Mouse (Mus musculus): ENCODE measurements around the gene Trpc4ap.
"Not testable (repeated sequence)": the region's sequence is repeated elsewhere in the genome, so short reads cannot be mapped to it uniquely, and the experiment has no call there.

The Trpc4ap gene

DNA sequence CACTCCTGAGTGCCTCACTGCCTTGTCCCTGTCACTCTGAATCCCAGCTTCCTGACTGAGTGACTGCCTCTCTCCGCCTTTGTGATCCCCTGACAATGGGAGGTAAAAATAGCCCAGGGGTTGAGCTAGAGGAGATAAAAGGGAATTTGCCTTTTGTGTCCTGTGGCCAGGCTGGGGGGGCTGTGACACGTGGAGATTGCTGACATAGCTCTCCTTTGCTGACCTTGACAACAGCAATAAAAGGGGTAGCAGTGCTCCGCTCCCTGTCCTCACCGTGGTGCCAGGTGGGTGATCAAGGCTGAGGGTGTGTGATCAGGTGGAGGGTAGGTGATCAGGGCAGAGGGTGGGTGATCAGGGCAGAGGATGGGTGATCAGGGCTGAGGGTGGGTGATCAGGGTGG is 81.2 kb downstream of the Trpc4ap start, which contains the start of gene Myh7b:
Myh7b (plus strand) TSS at position 235 of the 400 bp plus-strand sequence.
- DNase-seq, result no peak

DNA sequence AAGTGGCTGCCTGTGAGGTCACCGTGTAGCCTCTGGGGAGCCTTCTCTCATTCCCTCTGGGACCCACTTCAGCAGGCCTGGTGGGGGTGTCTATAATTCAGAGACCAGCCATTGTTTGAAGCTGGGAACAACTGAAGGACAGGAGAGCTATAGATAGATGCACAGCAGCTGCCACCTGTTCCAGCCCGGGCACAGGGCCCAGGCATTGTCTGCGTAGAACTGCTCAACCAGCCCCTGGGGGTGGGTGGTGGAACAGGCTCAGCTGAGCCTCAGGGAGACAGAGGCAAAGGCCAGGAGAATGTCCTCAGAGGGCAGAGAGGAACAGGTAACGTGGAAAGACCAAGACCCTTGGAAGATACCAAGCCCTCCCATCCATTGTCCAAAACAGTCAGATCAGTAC is 85.8 kb downstream of the Trpc4ap start:
- peak; percentile 79 for DNase-seq

DNA sequence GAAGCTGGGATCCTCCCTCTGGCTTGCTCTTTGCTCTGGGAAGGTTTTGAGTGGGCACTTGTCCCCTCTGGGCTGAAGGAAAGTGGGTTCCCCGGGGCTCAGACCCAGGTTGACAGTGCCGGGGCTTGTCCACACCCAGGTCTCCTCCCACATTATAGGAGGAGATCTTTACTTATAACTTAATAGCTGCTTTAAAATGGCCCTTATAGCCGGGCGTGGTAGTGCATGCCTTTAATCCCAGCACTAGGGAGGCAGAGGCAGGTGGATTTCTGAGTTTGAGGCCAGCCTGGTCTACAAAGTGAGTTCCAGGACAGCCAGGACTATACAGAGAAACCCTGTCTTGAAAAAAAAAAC is 87.0 kb downstream of the Trpc4ap start:
- DNase-seq, result not testable (repeated sequence)

DNA sequence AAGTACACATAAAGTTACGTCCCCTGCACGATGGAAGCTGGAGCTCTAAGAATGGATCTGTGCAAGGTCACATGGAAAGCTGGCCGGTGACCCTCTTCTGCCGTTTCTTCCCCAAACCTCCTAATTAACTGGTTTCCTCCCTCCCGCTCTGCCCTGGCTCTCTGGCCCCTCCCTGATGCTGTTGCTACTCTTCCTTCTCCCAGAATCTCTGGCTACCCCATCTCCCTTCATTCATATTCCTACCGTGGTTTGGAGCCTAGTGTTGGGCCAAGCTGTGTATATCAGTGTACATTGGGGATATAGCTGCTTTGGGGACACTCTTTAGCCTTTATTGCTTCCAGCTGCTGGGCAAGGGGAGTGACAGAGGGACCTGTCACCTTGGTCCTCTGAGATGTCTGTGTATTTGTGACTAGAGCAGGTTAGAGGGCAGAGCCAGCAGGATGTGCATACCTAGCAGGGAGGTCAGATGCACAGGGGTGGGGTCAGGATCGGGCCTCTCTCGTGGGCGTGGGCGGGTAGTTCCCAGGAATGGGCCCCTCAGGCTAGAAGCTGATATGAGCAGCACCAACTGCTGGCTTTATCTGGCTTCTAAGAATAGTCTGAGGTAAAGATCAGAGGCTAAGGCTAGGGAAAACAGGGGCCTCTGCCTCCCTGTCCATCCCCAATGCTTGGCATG is 87.5 kb downstream of the Trpc4ap start:
- DNase-seq, result no peak

DNA sequence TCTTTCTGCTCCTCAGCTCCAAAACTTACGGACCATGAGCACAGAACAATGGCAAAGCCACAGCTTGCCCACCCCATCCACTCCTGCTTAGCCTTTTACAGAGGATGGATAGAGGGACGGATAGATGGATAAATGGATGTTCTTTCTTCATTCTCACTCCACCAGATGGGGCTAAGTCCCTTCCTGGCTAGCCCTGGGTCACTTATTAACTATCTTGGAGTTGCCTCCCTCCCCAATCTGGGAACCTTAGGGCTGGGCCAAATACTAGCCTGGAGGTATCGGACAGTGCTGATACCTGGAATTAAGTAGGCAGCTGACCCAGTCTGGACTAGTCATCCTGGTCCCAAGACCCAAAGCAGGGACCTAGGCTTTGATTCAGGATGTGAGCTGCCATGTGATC is 88.5 kb downstream of the Trpc4ap start:
- DNase-seq, result no peak

DNA sequence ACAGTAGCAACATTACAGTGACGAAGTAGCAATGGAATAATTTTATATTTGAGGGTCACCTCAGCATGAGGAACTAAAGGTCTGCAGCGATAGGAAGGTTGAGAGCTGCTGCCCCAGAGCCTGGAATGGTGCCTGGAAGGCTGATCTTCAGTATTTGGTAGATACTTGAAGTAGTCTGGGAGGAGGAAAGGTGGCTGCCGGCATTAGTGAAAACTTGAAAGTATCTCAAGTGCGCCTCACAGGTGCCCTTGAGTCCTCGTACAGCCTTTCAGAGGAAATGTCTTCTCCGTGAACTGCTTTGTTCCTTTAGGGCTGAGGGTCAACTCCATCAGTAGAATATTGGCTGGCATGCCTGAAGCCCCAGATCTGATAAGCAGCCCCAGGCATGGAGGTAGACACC is 96.7 kb downstream of the Trpc4ap start:
- DNase-seq, result no peak

DNA sequence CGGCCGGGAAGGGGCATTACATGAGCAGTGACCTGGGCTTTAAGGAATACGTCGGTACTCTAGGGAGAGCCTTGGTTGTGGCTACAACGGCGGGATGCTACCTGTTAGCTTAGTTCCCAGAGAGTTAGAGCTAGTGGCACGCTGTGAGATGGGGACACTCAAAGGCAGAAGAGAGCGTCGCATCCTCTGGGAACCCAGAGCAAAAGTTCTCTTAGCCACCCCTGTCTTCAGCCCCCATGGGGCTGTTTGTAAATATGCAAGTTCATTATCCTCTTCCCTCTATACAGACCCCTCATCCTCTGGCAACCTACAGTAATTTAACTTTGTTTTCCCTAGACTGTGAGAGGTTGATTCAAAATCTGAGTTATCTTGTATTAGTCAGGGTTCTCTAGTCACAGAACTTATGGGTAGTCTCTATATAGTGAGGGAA is 99.3 kb downstream of the Trpc4ap start:
- DNase-seq, result no peak

DNA sequence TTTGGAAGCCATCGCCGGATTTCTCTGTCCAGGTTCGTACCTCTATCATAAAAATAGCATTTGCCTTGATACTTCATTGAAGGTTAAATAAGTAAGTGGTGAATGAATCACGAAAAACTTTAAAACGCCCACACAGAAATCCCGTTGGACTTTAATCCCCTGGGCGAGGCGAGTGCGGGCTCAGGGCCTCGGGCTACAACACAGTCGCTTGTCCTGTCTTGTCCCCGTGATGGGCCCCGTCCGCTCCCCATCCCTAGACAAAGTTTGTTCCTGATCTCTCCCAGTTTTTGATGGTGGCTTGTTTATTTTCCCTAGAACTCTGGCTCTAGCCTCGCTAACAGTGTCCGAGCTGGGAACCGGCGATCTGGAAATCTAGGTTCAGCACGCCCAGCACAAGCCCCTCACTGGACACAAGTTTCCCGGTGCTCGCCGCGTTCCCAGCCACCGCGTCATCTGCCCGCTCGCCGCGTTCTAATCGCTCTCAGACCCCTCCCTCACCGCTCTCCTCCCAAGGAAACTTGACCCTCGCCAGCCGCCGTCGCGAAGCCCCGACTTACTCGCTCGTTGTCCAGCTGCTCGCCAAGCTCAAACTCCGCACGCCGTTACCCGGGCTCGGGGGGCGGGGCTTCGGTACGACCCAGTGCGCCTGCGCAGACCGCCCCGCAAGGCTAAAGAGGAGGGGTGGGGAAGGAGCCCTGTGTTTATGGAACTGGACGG is 99.9 kb downstream of the Trpc4ap start, which contains the start of gene Gss:
Gss (minus strand) TSS at position 674 of the 717 bp plus-strand sequence.
- DNase-seq, result peak; percentile 97

DNA sequence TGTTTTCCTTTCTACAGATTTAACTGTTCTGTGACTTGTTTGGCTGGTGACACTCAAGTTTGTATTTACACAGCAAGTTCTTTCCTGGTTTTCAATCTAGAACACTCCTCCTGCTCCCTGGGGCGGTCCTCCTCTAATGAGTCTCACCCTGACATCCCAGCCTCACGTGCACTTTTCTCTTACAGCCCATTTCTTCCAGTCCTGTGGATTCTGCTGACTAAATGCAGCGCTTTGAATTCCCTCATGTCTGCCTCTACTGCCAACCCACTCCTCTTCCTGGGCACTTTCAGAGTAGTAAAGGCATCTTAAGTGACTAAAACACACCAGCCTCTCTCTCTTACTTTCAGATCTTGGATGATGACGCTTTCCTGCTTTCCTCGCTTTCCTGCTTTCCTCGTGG is 100.5 kb downstream of the Trpc4ap start:
- no peak for DNase-seq

DNA sequence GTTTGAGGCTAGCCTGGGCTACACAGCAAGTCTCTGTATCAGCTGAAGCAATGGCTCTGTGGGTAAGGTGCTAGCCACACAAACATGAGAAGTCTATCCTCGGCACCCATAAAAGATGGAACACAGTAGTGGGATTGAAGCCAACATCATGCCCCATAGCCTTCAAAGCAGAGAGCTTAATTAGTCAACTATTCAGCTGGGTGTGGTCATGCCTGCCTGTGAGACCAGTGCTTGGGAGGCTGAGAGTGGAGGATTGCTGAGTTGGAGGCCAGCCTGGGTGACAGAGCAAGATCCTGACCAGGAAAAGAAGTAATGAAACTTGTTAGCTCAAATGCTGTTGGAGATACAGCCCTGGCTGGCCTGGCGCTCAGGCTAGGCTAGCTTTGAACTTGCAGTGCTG is 101.3 kb downstream of the Trpc4ap start:
- DNase-seq, result no peak

DNA sequence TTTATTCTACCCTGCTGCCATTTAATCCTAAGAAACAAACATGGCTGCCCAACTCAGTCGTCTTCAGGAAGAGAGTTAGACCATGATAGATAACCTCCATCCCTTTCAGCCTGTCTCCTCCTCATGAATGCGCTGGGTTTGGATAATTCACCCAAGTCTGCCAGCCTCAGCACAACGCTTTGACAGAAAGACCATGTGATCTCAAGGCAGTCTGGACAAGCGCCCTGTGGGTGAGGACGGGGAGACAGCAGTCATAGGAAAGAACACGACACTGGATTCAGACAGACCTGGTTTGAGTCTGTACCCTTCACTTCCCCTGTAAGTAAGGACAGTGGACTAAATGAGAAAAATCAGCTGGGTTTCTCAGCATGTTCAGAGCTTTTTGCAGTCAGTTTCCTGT is 102.7 kb downstream of the Trpc4ap start:
- no peak for DNase-seq

DNA sequence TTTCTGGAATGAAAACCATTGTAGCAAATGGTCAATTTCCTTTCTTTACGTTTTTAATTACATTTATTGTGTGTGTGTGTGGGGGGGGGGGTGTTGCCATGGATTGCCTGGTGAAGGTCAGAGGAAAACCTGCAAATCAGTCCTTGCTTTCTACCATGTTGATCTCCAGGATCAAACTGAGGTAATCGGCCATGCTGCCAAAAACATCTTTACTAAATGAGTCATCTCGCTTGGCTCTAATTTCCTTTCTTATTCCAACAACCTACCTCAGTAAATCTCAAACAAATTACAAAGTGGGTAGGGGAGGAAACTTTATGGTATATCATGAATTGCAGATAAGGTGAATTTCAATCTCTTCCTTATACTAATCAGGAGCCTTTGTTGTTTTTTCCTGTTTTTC is 104.0 kb downstream of the Trpc4ap start:
- no peak for DNase-seq

DNA sequence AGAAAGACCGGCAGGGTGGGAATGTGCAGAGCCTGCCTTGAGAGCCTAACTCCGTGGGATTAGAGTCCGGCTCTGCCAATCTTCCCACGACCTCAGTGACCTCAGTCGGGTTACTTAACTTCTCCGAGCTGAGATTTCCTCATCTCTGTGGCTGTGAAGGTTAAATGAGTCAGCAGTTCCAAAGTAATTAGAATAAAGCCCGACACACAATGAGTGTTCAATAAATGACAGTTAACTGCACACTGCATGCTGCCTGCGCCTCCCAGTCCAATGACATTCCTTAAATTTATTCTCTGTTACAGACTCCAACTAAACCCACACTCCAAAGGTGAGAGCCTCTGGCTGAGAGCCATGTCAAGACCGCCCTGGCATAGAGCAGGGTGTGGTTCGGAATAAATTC is 106.7 kb downstream of the Trpc4ap start:
- DNase-seq, result no peak

DNA sequence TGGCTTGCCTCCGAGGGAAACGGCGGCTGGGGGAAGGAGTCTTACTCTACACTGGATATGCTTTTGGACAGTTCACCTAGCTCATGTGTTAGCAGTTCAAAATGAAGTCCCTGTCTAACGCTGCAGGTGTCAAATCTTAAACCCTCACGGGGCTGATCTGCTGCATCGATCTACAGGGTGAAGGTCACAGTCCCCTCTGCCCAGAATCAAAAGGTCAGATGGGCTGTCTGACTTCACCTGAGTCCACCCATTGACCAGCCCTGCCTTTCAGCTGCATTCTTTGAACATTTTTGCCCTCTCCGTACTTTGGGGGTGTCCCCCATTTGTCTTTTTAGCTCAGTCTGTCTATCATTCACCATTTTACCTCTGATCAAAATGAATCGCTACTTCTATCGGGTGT is 107.1 kb downstream of the Trpc4ap start:
- no peak for DNase-seq
